Mouse (Mus musculus) MN1 (cell line): Measurements from ENCODE around the gene Phc2.

Experiments used
- DNase-seq: peaks from one replicate; pipeline ENCODE4 v3.0.0-alpha.2; 2016; ENCODE audit warnings: low spot score

Phc2 gene

GRCm38 (mm10) chr4:128691195-128691594 lies 36.7 kb downstream of the Phc2 start:
- no peak for DNase-seq

GRCm38 (mm10) chr4:128692149-128692925 lies 37.8 kb downstream of the Phc2 start:
- no peak for DNase-seq

- DNase-seq, result peak; percentile 53
Measured at GRCm38 (mm10) chr4:128693207-128693606, 38.7 kb downstream of the Phc2 start.

- DNase-seq, result no peak
Measured at GRCm38 (mm10) chr4:128694315-128694714, 39.8 kb downstream of the Phc2 start.

GRCm38 (mm10) chr4:128695149-128695548 lies 40.6 kb downstream of the Phc2 start:
- DNase-seq, result no peak

- DNase-seq, result peak; percentile 54
Measured at GRCm38 (mm10) chr4:128698011-128698861, 43.7 kb downstream of the Phc2 start.

- DNase-seq, result no peak
Measured at GRCm38 (mm10) chr4:128699916-128700315, 45.4 kb downstream of the Phc2 start.

GRCm38 (mm10) chr4:128700543-128700942 lies 46.0 kb downstream of the Phc2 start:
- no peak for DNase-seq

- no peak for DNase-seq
Measured at GRCm38 (mm10) chr4:128705138-128705720, 50.7 kb downstream of the Phc2 start.

- peak; percentile 56 for DNase-seq
Measured at GRCm38 (mm10) chr4:128706626-128707025, 52.1 kb downstream of the Phc2 start.

- DNase-seq, result no peak
Measured at GRCm38 (mm10) chr4:128707384-128707783, 52.9 kb downstream of the Phc2 start.

- no peak for DNase-seq
Measured at GRCm38 (mm10) chr4:128709061-128709780, 54.7 kb downstream of the Phc2 start.

- no peak for DNase-seq
Measured at GRCm38 (mm10) chr4:128709781-128710166, 55.3 kb downstream of the Phc2 start.

GRCm38 (mm10) chr4:128710286-128710685 lies 55.8 kb downstream of the Phc2 start:
- DNase-seq, result no peak

- no peak for DNase-seq
Measured at GRCm38 (mm10) chr4:128710800-128711199, 56.3 kb downstream of the Phc2 start.

GRCm38 (mm10) chr4:128711455-128712135 lies 57.1 kb downstream of the Phc2 start:
- peak; percentile 94 for DNase-seq

- DNase-seq, result no peak
Measured at GRCm38 (mm10) chr4:128712136-128712655, 57.7 kb downstream of the Phc2 start.

- no peak for DNase-seq
Measured at GRCm38 (mm10) chr4:128712941-128713340, 58.4 kb downstream of the Phc2 start.

GRCm38 (mm10) chr4:128715241-128716204 lies 61.0 kb downstream of the Phc2 start:
- peak; percentile 64 for DNase-seq

GRCm38 (mm10) chr4:128716279-128716678 lies 61.8 kb downstream of the Phc2 start:
- DNase-seq, result no peak
